Mouse (Mus musculus) cerebellum, adult 2 months (tissue): ENCODE measurements around the gene Smurf2. TPM values are rescaled to one million over a fixed set of nuclear protein-coding genes. Genes with fewer than 3 reads are reported as not detected.

Experiments used
- DNase-seq, 2 experiments: peaks; one replicate each; pipeline ENCODE4 v3.0.0; 2021
- H3K27ac ChIP-seq: fragments of 200-500 bp; 2 replicates; pipeline ENCODE4 v1.5.1; 2012; ENCODE audit warnings: low read length, control low read depth, inconsistent platforms; ENCODE audit not compliant: insufficient read depth
- H3K27me3 ChIP-seq: fragments of 200-500 bp; 2 replicates; pipeline ENCODE4 v1.6.1; 2012; ENCODE audit warnings: inconsistent platforms, mild to moderate bottlenecking, low read length, moderate library complexity; ENCODE audit not compliant: control insufficient read depth, insufficient read depth
- H3K4me1 ChIP-seq: fragments of 200-500 bp; 2 replicates; pipeline ENCODE4 v1.6.1; 2011; ENCODE audit warnings: low read length; ENCODE audit not compliant: control insufficient read depth, insufficient read depth
- H3K4me3 ChIP-seq: fragments of 200-500 bp; replicated peaks from 2 replicates; pipeline ENCODE3; 2011; ENCODE audit warnings: mild to moderate bottlenecking, low read depth, low read length, control low read depth; ENCODE audit not compliant: insufficient read depth
- CTCF ChIP-seq: fragments of 200-500 bp; IDR thresholded peaks from 2 replicates; pipeline ENCODE4 v1.5.1; 2011; ENCODE audit warnings: low read depth, mild to moderate bottlenecking, control low read depth, low read length, moderate library complexity, borderline replicate concordance; ENCODE audit not compliant: insufficient read depth
- POLR2A ChIP-seq: fragments of 200-500 bp; IDR thresholded peaks from 2 replicates; pipeline ENCODE4 v1.6.1; 2011; ENCODE audit warnings: low read length, control low read depth, borderline replicate concordance; ENCODE audit not compliant: insufficient read depth
- WGBS: fragments of 180-500 bp; shearing (Covaris S2); methylation state at CpG from one replicate; pipeline ENCODE4 v1.1.7; 2018; 5-methylcytosine and 5-hydroxymethylcytosine counted together
- polyA plus RNA-seq: library from polyadenylated mRNA; depleted of rRNA; stranded (reverse); fragments of >200 nt; gene quantifications from 2 replicates; pipeline ENCODE4 v1.2.3, GENCODE M21; 2012; rRNA removed

Smurf2 gene
- polyA plus RNA-seq, 1 experiment: 16.3 TPM

- Histone ChIP-seq H3K4me3 (peak overlapping the region; percentile 26), H3K4me1 (peaks cover 5% of the 10 kb centered on the region; the same call in 1 of the 2 replicates), H3K27ac (no peak overlapping the region), H3K27me3 (no peaks in the 10 kb centered on the region)
- no peak for DNase-seq
- 87% methylated on average over 7 of the region's 7 CpGs for WGBS
- TF ChIP-seq CTCF: no peak
- no peak for TF ChIP-seq POLR2A
These were observed 142.4 kb downstream of the Smurf2 start for GRCm38 (mm10) chr11:106778132-106778531.

- 64% methylated on average over 3 of the region's 3 CpGs for WGBS
- Histone ChIP-seq H3K4me1 (peaks cover 5% of the 10 kb centered on the region; the same call in 1 of the 2 replicates), H3K27me3 (no peaks in the 10 kb centered on the region), H3K4me3 (peak overlapping the region; percentile 12), H3K27ac (no peak overlapping the region)
- no peak for TF ChIP-seq CTCF
- no peak for TF ChIP-seq POLR2A
- DNase-seq: no peak
These were observed 143.1 kb downstream of the Smurf2 start for GRCm38 (mm10) chr11:106777395-106777794.

- no peaks in the 10 kb centered on the region for H3K27me3 ChIP-seq
- no peak overlapping the region for H3K4me3 ChIP-seq
- DNase-seq: no peak
- WGBS: 91% methylated on average over 4 of the region's 4 CpGs
- no peak overlapping the region for H3K27ac ChIP-seq
- TF ChIP-seq CTCF (no peak), POLR2A (no peak)
- peaks cover 5% of the 10 kb centered on the region; the same call in 1 of the 2 replicates for H3K4me1 ChIP-seq
These were observed 143.6 kb downstream of the Smurf2 start for GRCm38 (mm10) chr11:106776960-106777359.

- no peaks in the 10 kb centered on the region for H3K4me1 ChIP-seq
- no peak for DNase-seq
- H3K27ac ChIP-seq: no peak overlapping the region
- no peak for TF ChIP-seq POLR2A
- TF ChIP-seq CTCF: no peak
- H3K27me3 ChIP-seq: no peaks in the 10 kb centered on the region
- H3K4me3 ChIP-seq: no peak overlapping the region
- WGBS: 87% methylated on average over 9 of the region's 9 CpGs
These were observed 147.5 kb downstream of the Smurf2 start for GRCm38 (mm10) chr11:106773061-106773460.

- WGBS: 97% methylated on average over 9 of the region's 9 CpGs
- H3K27me3 ChIP-seq: no peaks in the 10 kb centered on the region
- DNase-seq: peak in 1 of 2 experiments; percentile 6
- TF ChIP-seq POLR2A: no peak
- TF ChIP-seq CTCF: peak; percentile 15; the same call in 1 of the 2 replicates
- no peak overlapping the region for H3K27ac ChIP-seq
- no peak overlapping the region for H3K4me3 ChIP-seq
- no peaks in the 10 kb centered on the region for H3K4me1 ChIP-seq
These were observed 150.1 kb downstream of the Smurf2 start for GRCm38 (mm10) chr11:106770195-106770974.

Other genes with a start within 250 kb of the Smurf2 start
- gene Pecam1, start 170.1 kb downstream of the Smurf2 start, polyA plus RNA-seq: 15.8 and 16.2 TPM in 2 replicates
- 0.10 and 0.30 TPM in 2 replicates for gene Milr1, start 169.5 kb downstream of the Smurf2 start, polyA plus RNA-seq
- 11.7 and 12.7 TPM in 2 replicates for gene Polg2, start 141.2 kb downstream of the Smurf2 start, polyA plus RNA-seq
- 676 and 721 TPM in 2 replicates for gene Ddx5, start 131.5 kb downstream of the Smurf2 start, polyA plus RNA-seq
- gene Cep95, start 131.5 kb downstream of the Smurf2 start, polyA plus RNA-seq: 31.8 and 37.1 TPM in 2 replicates
- 30.1 and 32.2 TPM in 2 replicates for gene Kpna2, start 78.8 kb upstream of the Smurf2 start, polyA plus RNA-seq
- gene 1810010H24Rik, start 105.0 kb upstream of the Smurf2 start, polyA plus RNA-seq: 6.8 and 7.7 TPM in 2 replicates
- 55.7 and 56.9 TPM in 2 replicates for gene Bptf, start 211.4 kb upstream of the Smurf2 start, polyA plus RNA-seq